Mouse (Mus musculus): ENCODE results near the gene Srgap2.

The Srgap2 gene

DNA sequence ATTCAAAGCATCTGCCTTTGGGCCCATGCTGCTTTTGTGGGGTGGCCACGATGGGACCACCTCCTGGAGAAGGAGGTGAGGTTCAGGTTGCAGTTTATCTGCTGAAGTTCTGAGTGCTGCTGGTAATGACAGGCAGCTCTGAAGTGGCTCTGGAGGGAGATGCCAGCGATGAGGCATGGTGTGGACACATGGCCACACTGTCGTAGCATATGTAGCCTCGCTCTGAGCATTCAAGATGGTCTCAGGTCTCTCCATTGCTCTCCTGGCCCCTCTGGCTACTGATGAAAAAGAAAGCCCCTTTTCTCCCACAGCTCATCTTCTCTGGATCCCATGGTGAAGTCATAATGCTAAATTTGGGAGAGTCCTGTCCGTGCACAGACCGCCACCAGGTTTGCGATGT lies 230.4 kb downstream of the Srgap2 start:
- no peaks in the 10 kb centered on the region for H3K27me3 ChIP-seq (ENCODE audit: control insufficient read depth, insufficient read depth, low read length, poor library complexity, severe bottlenecking)
- DNase-seq (ENCODE audit: low read depth, low spot score), result no peak
- H3K36me3 ChIP-seq (ENCODE audit: control insufficient read depth, insufficient read depth, low read length, poor library complexity, severe bottlenecking), result no peaks in the 10 kb centered on the region

DNA sequence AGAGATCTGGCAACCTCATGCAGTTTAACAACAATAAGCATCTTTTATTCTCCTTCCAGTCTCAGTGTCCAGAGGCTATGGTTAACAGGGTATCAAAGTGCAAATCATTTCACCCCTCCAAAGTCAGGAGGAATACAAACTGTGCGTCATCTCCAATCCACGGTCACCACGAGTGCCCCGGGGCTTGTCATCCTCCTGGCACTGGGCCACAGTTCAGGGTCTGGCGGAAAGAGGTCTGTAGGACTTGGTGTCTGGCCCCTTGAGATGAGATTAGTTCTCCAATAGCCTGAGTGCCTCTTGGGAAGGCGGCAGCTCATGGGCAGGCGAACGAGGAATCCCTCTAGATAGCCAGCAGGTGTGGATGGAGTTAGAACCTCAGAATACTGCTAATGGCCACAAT lies 232.0 kb downstream of the Srgap2 start:
- no peaks in the 10 kb centered on the region for H3K36me3 ChIP-seq (ENCODE audit: control insufficient read depth, insufficient read depth, low read length, poor library complexity, severe bottlenecking)
- H3K27me3 ChIP-seq (ENCODE audit: control insufficient read depth, insufficient read depth, low read length, poor library complexity, severe bottlenecking), result no peaks in the 10 kb centered on the region
- DNase-seq (ENCODE audit: low read depth, low spot score), result no peak

DNA sequence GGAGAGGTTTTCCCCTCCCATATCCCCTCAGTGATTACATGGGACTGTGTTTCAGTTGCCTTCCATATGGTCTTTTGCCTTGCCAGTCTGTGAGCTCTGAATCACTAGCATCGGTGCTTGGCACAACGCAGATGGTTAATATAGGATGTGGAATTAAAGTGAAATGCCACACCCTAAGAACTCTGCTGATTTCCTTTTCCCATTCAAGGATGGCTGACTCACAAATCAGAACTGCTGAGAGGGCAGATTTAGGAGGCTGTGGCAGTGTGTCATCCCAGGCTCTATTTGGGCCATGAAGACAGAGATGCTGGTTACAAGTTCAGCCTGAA lies 233.3 kb downstream of the Srgap2 start:
- DNase-seq (ENCODE audit: low read depth, low spot score), result no peak
- Histone ChIP-seq H3K27me3 (ENCODE audit: control insufficient read depth, insufficient read depth, low read length, poor library complexity, severe bottlenecking) (no peaks in the 10 kb centered on the region), H3K36me3 (ENCODE audit: control insufficient read depth, insufficient read depth, low read length, poor library complexity, severe bottlenecking) (no peaks in the 10 kb centered on the region)

DNA sequence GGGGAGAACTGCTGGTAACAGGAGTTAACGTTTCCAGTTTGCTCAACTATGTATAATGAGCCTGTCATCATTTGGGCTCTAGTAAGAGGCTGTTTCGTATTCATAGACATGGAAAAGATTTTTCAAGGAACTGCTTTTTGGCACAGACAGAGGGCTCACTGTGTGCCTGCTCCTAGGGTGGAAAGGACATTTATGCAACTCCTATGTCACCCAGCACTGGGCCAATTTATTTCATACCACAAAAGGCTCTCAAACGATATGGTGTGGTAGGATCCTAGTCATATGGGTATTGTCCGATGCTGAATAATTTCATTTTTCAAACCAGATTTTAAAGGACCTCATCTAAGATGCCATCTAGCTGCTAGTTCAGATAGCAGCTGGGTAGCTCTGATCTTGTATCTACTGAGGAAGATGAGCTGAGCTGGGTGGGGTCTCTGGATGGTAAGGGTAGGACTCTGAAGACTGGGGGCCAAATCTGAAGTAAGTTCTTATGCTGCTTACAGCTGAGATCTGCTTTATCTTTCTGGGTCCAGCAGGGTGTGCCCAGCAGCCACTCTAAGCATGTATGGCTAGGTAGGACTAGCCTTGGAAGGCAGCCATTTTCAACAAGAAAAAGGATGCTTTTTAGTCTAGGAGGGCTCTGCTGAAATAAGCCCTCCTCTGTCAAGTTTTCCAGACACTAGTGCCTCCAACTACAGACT lies 233.8 kb downstream of the Srgap2 start:
- H3K27me3 ChIP-seq (ENCODE audit: control insufficient read depth, insufficient read depth, low read length, poor library complexity, severe bottlenecking), result no peaks in the 10 kb centered on the region
- no peak for DNase-seq (ENCODE audit: low read depth, low spot score)

DNA sequence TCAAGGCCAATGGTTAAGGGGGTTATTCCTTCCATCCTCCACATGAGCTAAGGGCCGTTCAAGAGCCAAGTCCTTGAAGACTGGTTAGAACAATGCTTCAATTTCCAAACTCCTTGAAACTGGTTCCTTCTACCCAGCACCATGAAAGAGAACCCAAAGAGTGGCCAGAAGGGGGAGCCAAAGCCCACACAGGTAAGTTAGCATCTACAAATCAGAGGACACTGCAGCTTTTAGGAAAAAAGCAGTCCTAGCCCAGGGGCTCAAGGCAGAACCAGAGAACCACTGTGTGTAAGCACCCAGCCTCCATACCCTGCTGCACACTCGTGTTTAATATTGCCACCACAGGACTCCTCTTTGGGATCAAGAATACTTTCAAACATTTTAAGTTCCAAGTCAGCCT lies 236.5 kb downstream of the Srgap2 start:
- H3K27me3 ChIP-seq (ENCODE audit: control insufficient read depth, insufficient read depth, low read length, poor library complexity, severe bottlenecking), result no peaks in the 10 kb centered on the region
- H3K36me3 ChIP-seq (ENCODE audit: control insufficient read depth, insufficient read depth, low read length, poor library complexity, severe bottlenecking), result no peaks in the 10 kb centered on the region
- DNase-seq (ENCODE audit: low read depth, low spot score), result peak; percentile 83

More for the DNA sequence above, 233.8 kb downstream of the Srgap2 start:
- H3K36me3 ChIP-seq (ENCODE audit: control insufficient read depth, insufficient read depth, low read length, poor library complexity, severe bottlenecking), result no peaks in the 10 kb centered on the region

DNA sequence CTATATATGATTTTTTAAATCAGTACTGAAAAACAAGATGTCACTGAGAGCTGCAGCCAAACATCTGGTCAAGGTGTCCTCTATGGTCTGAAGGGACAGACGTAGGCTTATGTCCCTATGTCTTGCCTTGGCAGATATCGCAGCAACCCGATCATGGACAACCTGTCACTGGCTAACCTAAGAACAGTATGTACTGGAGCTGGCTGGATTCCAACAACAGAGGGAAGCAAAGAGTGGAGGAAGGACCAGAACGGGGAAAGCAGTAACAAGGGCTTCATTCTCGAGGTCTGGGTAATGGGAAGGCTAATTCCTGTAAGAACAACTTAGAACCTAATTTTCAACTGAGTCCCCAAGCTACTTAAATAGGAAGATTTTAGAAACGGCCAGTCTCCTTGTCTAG lies 238.2 kb downstream of the Srgap2 start:
- no peak for DNase-seq (ENCODE audit: low read depth, low spot score)
- no peaks in the 10 kb centered on the region for H3K27me3 ChIP-seq (ENCODE audit: control insufficient read depth, insufficient read depth, low read length, poor library complexity, severe bottlenecking)
- H3K36me3 ChIP-seq (ENCODE audit: control insufficient read depth, insufficient read depth, low read length, poor library complexity, severe bottlenecking), result no peaks in the 10 kb centered on the region

DNA sequence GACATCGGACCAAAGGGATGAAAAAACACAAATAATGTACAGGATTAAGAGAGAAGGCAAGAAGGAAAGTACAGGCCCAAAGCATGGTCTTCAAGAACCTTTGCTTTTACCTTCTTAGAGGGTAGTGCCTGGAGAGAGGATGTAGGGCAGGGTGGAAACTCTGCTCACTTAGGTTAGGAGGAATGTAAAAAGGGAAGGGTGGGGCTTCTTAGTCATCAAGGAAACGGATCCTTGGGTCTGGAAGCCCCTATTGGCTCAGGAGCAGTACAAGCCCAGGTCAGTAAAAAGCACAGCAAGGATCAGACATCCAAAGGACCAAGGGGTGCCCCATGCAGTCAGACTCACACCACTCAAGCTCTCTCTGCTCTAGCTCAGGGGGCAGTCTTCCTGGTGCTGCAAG lies 239.9 kb downstream of the Srgap2 start:
- Histone ChIP-seq H3K36me3 (ENCODE audit: control insufficient read depth, insufficient read depth, low read length, poor library complexity, severe bottlenecking) (no peaks in the 10 kb centered on the region), H3K27me3 (ENCODE audit: control insufficient read depth, insufficient read depth, low read length, poor library complexity, severe bottlenecking) (no peaks in the 10 kb centered on the region)
- DNase-seq (ENCODE audit: low read depth, low spot score), result no peak

DNA sequence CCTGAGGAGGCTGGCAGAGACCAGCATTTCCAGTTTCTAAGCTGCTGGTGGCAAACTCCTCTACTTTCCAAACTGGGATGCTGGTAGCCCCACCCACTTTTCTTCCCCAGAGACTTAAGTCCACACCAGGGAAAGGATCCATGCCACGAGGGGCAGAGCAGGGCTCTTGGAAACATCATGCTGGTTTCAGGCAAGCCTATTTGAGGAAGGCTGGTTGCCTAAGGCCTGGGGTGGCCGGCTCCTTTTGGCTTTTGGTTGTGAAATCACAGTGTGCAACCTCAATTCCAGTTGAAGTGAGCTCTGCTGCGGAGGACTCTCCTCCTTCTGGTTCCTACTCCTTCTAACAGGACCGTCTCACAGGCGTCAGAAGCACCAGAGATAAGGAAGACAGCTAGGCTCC lies 240.3 kb downstream of the Srgap2 start:
- no peak for DNase-seq (ENCODE audit: low read depth, low spot score)
- H3K36me3 ChIP-seq (ENCODE audit: control insufficient read depth, insufficient read depth, low read length, poor library complexity, severe bottlenecking), result no peaks in the 10 kb centered on the region
- H3K27me3 ChIP-seq (ENCODE audit: control insufficient read depth, insufficient read depth, low read length, poor library complexity, severe bottlenecking), result no peaks in the 10 kb centered on the region

DNA sequence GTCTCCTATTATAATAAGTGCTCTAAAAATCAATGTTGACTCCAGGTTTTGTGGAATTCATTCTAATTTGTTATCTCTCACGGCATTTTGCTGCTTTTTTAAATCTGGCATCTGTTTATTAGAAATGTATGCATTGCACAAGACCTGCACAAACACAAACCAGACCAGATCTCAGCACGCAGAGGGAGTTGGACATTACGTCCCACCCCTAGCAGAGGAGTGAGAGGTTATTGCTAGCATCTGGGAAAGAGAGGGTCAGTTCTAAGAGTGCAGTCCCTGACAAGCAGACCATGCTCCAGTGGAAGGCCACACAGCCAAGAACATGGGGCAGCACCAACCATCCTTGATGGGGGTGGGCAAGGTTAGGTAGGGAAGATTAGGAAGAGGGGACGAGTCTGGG lies 242.5 kb downstream of the Srgap2 start:
- no peak for DNase-seq (ENCODE audit: low read depth, low spot score)
- no peaks in the 10 kb centered on the region for H3K27me3 ChIP-seq (ENCODE audit: control insufficient read depth, insufficient read depth, low read length, poor library complexity, severe bottlenecking)
- H3K36me3 ChIP-seq (ENCODE audit: control insufficient read depth, insufficient read depth, low read length, poor library complexity, severe bottlenecking), result no peaks in the 10 kb centered on the region

DNA sequence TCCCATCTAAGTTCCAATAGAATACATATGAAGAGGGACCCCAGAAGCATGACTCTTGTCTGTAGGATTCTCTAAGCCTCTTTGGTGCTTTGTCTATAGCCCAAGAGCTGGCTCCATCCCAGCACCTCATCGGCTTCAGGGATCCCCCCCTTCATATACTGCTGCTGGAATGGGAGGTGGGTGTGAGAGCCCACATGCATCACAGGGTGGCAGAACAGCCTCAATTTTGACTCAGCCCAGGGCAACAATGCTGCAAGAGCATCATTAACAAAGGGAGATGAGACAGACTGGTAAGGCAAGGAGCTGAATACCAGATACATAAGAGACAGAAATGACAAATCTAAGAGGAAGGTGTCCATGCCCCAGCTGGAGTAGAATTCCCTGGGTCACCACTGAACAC lies 243.0 kb downstream of the Srgap2 start:
- no peak for DNase-seq (ENCODE audit: low read depth, low spot score)
- Histone ChIP-seq H3K36me3 (ENCODE audit: control insufficient read depth, insufficient read depth, low read length, poor library complexity, severe bottlenecking) (no peaks in the 10 kb centered on the region), H3K27me3 (ENCODE audit: control insufficient read depth, insufficient read depth, low read length, poor library complexity, severe bottlenecking) (no peaks in the 10 kb centered on the region)

DNA sequence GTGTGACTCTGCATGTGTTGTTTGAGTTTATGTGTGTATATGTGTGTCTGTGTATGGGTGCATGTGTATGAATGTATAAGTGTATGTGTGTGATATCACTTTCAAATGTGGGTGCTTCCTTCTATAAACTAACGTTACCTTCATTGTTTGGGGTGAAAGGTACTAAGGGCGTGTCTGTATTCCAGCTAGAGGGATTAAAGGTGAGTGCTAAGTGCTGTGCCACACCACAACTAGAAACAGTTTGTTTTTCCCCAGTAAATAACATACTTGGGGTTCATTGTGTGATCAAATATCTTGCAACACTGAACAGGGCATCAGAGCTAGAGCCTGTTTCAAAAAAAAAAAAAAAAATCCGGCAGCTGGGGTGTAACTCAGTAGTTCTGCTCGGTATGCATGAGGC lies 245.4 kb downstream of the Srgap2 start:
- Histone ChIP-seq H3K27me3 (ENCODE audit: control insufficient read depth, insufficient read depth, low read length, poor library complexity, severe bottlenecking) (no peaks in the 10 kb centered on the region), H3K36me3 (ENCODE audit: control insufficient read depth, insufficient read depth, low read length, poor library complexity, severe bottlenecking) (no peaks in the 10 kb centered on the region)
- DNase-seq (ENCODE audit: low read depth, low spot score), result no peak

DNA sequence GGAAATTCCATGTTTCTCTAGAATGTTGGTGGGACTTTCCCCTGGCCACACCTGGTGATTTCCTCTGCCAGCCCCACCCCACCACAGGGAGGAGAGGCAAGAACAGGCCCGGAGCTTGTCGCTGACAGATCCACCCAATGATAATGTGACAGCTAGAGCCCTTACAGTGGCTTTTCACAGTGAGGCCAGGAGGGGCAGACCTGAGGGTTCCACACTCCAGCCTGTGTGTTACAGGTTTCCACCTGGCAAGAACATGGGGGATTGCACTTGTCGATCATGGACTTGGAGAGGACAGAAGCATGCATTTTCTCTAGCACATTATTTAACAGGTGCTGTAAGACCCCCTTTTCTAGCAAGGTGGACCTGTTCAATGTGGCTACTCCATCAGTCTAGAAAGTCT lies 246.9 kb downstream of the Srgap2 start:
- no peaks in the 10 kb centered on the region for H3K27me3 ChIP-seq (ENCODE audit: control insufficient read depth, insufficient read depth, low read length, poor library complexity, severe bottlenecking)
- peak; percentile 29 for DNase-seq (ENCODE audit: low read depth, low spot score)
- no peaks in the 10 kb centered on the region for H3K36me3 ChIP-seq (ENCODE audit: control insufficient read depth, insufficient read depth, low read length, poor library complexity, severe bottlenecking)

DNA sequence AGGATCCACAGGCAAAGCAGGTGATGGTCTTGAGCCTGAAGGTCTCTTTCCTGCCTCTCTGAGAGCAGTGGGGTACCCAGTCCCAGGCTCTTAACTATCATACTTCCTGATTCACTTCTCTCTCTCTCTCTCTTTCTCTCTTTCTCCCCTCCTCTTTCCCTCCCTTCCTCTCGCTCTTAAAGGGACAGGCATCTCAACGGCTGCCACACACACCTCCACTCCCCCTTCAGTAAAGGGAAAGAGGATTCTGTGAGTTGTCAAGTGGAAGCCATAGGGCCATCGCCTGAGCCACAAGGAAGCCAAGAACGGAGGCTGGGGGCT lies 247.7 kb downstream of the Srgap2 start, which contains the start of gene Ikbke:
Gene Ikbke (minus strand): TSS at position 151 of the 321 bp plus-strand sequence.
- DNase-seq (ENCODE audit: low read depth, low spot score), result peak; percentile 19
- H3K27me3 ChIP-seq (ENCODE audit: control insufficient read depth, insufficient read depth, low read length, poor library complexity, severe bottlenecking), result no peaks in the 10 kb centered on the region
- H3K36me3 ChIP-seq (ENCODE audit: control insufficient read depth, insufficient read depth, low read length, poor library complexity, severe bottlenecking), result no peaks in the 10 kb centered on the region

DNA sequence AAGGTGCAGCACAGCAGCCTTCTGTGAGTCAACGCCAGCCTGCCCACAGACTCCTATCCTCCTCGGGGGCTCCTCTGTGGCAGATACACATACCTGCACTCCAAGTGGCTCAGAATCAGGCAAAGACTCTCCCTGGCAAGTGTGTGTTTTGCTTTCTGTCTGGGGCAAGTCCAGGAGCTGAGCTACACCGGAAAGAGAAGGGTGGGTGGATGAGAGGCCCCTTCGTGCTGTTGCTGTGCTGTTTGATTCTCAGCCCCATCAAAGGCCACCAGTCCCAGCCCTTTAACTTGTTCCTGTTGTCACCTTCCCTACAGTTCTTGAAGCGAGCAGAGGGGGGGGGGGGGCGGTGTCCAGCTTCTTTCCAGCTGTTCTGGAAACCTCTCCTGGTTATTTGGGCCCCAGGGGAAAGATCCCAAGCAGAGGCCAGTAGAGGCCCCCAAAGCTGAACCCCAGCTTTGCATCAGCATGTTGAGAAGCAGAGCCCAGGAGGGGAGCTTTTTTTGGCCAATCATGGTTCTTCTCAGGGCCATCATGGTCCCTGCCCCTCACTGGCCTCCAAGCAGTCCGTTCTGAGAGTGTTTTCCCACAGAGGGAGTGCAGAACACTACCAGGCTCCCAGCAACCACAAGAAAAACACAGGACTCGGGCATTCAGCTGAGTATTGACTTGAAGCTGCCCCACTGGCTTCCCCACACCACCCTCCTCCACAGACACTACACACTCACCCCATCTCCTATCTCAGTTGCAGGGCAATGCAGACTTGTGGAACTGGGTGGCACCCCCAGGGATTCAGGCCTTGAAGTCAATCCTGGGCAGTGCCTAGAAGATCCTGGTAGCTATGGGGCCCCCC lies 248.3 kb downstream of the Srgap2 start:
- DNase-seq (ENCODE audit: low read depth, low spot score), result no peak

DNA sequence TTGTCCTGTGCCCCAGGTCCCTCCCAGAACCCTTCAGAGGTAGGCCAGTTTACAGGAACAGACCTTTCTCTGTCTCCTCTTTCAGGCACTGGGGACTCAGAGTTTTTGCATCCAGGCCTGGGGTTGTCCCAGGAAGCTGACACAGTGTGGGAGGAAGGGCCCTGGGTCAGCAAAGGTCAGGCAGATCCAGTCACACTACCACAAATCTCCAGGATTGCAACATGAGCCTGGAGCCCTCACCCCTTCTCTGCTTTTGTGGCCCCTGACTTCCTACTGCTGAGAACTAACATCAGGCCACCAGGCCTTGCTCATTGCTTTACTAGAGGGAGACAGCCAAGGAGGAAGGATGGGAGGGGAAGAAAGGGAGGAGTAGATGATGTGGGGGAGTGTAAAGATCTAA lies 250.3 kb downstream of the Srgap2 start:
- Histone ChIP-seq H3K36me3 (ENCODE audit: control insufficient read depth, insufficient read depth, low read length, poor library complexity, severe bottlenecking) (no peaks in the 10 kb centered on the region), H3K27me3 (ENCODE audit: control insufficient read depth, insufficient read depth, low read length, poor library complexity, severe bottlenecking) (no peaks in the 10 kb centered on the region)
- no peak for DNase-seq (ENCODE audit: low read depth, low spot score)

More for the DNA sequence above, 248.3 kb downstream of the Srgap2 start:
- no peaks in the 10 kb centered on the region for H3K27me3 ChIP-seq (ENCODE audit: control insufficient read depth, insufficient read depth, low read length, poor library complexity, severe bottlenecking)
- H3K36me3 ChIP-seq (ENCODE audit: control insufficient read depth, insufficient read depth, low read length, poor library complexity, severe bottlenecking), result no peaks in the 10 kb centered on the region

Data from splenic B cell, adult 2 months (primary cell).